Mouse (Mus musculus) lung, embryonic 16.5 days (tissue): Measurements from ENCODE around the gene Nrsn2. TPM values are rescaled to one million over a fixed set of nuclear protein-coding genes. Genes with fewer than 3 reads are reported as not detected.

Experiments used
- ATAC-seq: fragments of 200-750 bp; cut with Nextera tagmentation; 2 replicates; pipeline ENCODE4 v1.8.0; 2017; ENCODE audit warnings: low read depth, mild to moderate bottlenecking, moderate library complexity
- H3K27ac ChIP-seq: fragments of 300-500 bp; sonication (generic); 2 replicates; pipeline ENCODE4 v1.5.1; 2014; ENCODE audit warnings: mild to moderate bottlenecking, control low read depth, low read length
- H3K27me3 ChIP-seq: fragments of 300-500 bp; sonication (generic); 2 replicates; pipeline ENCODE4 v1.6.1; 2014; ENCODE audit warnings: low read depth, low read length, mixed read lengths; ENCODE audit not compliant: control insufficient read depth, insufficient read depth
- H3K36me3 ChIP-seq: fragments of 300-500 bp; sonication (generic); 2 replicates; pipeline ENCODE4 v1.6.1; 2014; ENCODE audit warnings: low read length; ENCODE audit not compliant: control insufficient read depth, insufficient read depth
- H3K4me1 ChIP-seq: fragments of 300-500 bp; sonication (generic); replicated peaks from 2 replicates; pipeline ENCODE4 v1.6.1; 2014; ENCODE audit warnings: low read length, mixed read lengths; ENCODE audit not compliant: control insufficient read depth, insufficient read depth
- H3K4me2 ChIP-seq: fragments of 300-500 bp; sonication (generic); 2 replicates; pipeline ENCODE4 v1.6.1; 2014; ENCODE audit warnings: low read depth, low read length, control low read depth
- H3K4me3 ChIP-seq: fragments of 300-500 bp; sonication (generic); 2 replicates; pipeline ENCODE4 v1.5.1; 2014; ENCODE audit warnings: mild to moderate bottlenecking, low read length, control low read depth
- H3K9ac ChIP-seq: fragments of 300-500 bp; sonication (generic); 2 replicates; pipeline ENCODE4 v1.6.1; 2014; ENCODE audit warnings: low read length, control low read depth
- H3K9me3 ChIP-seq: fragments of 300-500 bp; sonication (generic); 2 replicates; pipeline ENCODE4 v1.6.1; 2016; ENCODE audit warnings: low read length; ENCODE audit not compliant: control insufficient read depth
- WGBS: fragments of 180-500 bp; shearing (Covaris S2); extraction: QIAGEN DNeasy Blood & Tissue Kit; methylation state at CpG from one replicate; pipeline ENCODE4 v1.1.7; 2014; 5-methylcytosine and 5-hydroxymethylcytosine counted together
- polyA plus RNA-seq: library from polyadenylated mRNA; unstranded; fragments of >200 nt; fragmentation: Nextera tagmentation; extraction: Ambion mirVana; gene quantifications from 2 replicates; pipeline ENCODE4 v1.2.1, GENCODE M21; 2015

Gene Nrsn2
- polyA plus RNA-seq, 1 experiment from 2014 or later: 0.40 TPM

DNA sequence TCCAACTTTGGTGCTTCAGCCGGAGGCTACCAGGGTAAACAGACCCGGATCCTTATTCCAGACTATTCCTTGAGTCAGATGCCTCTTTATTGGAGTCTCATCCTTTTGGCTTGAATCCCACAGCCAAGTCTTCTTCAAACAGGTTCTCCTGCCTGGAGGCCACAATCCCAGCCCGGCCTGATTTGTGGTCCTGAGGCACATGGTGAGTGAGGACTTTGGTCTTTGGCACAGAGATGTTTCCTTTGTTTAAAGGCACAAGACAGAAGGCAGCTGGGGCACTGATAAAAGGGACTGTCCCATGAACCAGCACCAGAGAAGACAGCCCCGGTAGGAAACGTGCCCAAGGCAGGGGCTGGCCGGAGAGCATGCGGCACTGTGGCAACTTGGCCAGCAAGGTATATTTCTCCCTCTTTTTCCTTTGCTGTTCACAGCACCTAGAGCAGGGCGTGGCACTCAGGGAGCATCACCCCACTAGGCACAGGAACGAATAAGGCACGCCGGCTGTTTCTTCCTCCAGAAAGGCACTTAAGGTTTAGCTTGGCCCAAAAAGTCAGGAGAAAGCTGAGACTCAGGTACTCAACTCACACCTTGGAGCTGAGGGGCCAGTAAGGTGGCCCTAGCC lies 38.7 kb downstream of the Nrsn2 start:
- ATAC-seq: no peak
- Histone ChIP-seq H3K9me3 (no peaks in the 10 kb centered on the region), H3K9ac (no peak overlapping the region), H3K4me1 (peaks cover 9% of the 10 kb centered on the region), H3K4me2 (no peak overlapping the region), H3K27me3 (no peaks in the 10 kb centered on the region), H3K36me3 (no peaks in the 10 kb centered on the region), H3K4me3 (no peak overlapping the region), H3K27ac (peak overlapping the region; percentile 75)
- 80% methylated on average over 11 of the region's 11 CpGs for WGBS

DNA sequence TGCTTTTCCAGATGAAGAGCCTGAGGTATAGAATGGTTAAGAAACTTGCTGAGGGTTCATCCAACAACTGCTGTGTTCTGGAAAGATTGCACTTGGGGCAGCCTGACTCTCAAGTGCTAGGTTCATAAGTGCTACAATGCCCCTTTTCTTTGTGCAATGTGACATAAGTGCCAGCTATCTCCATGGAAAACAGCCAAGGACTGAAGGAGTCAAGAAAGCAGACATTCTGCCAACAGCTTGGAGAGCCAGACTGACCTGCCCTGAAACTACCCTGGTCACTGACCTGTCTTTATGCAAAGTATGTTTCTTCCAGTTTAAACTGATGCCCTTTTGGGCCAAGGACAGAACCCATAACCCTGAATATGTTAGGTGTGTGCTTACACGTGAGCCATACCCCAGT lies 39.6 kb downstream of the Nrsn2 start:
- peak; percentile 18; the same call in 1 of the 2 replicates for ATAC-seq
- Histone ChIP-seq H3K4me1 (peaks cover 9% of the 10 kb centered on the region), H3K4me3 (no peak overlapping the region), H3K4me2 (no peak overlapping the region), H3K36me3 (no peaks in the 10 kb centered on the region), H3K9ac (no peak overlapping the region), H3K27me3 (no peaks in the 10 kb centered on the region), H3K27ac (peak overlapping the region; percentile 79), H3K9me3 (no peaks in the 10 kb centered on the region)
- WGBS: 42% methylated on average over 1 of the region's 1 CpGs

DNA sequence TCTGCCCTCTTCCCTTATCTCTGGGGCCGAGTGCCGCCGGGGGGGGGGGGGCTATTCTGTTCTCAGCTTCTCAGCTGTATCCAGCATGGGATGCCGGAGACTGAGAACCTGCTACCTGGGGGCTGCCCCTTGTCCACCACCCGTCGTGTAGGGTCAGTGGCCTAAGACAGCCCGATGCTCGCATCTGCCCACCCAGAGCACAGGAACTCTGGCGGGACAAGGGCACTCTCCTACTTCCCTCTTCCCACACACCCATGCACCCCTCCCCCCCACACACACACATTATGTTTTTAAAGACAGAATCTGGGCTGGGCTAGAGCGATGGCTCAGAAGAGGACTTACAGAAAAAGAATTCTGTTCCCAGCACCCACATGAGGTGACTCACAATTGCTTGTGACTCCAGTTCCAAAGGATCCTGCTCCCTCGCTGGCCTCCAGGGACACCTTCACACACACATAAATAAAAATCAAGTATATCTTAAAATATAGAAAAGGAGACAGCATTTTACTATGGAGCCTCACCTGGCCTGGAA lies 41.1 kb downstream of the Nrsn2 start:
- WGBS: 34% methylated on average over 10 of the region's 11 CpGs
- no peak overlapping the region for H3K27ac ChIP-seq
- no peak overlapping the region for H3K9ac ChIP-seq
- ATAC-seq: no peak
- no peak overlapping the region for H3K4me3 ChIP-seq
- H3K4me2 ChIP-seq: no peak overlapping the region
- no peaks in the 10 kb centered on the region for H3K27me3 ChIP-seq
- no peaks in the 10 kb centered on the region for H3K9me3 ChIP-seq
- H3K4me1 ChIP-seq: peaks cover 21% of the 10 kb centered on the region
- no peaks in the 10 kb centered on the region for H3K36me3 ChIP-seq

DNA sequence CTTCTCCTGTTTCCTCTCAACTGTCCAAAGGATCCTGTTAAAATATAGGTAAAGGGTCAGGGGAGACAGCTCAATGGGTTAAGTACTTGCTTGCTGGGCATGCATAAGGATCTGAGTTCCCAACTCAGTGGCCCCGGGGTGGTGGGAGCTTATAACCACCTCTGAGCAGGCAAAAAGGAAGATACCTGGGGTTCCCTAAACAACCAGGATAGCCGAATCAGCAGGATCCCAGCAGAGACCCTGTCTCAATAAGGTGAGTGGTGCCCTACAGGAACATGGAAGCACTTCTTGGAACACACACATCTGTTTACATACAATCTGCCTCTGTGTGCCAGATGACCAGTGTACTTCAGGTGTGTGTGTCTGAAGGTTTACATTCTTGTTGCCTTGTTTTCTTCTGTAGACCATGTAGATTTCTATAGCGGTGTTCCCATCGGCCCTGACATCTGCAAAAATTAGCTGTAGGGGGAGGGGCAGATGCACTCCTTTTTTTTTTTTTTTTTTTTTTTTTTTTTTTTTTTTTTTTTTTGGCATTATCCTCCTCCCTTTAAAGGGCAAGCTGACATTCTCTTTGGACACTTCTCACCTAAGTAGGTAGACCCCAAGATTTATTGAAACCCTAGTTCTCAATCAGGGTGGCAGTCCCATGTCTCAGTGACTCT lies 43.0 kb downstream of the Nrsn2 start:
- no peak for ATAC-seq
- H3K27me3 ChIP-seq: no peaks in the 10 kb centered on the region
- H3K27ac ChIP-seq: no peak overlapping the region
- H3K4me1 ChIP-seq: peaks cover 23% of the 10 kb centered on the region
- no peak overlapping the region for H3K9ac ChIP-seq
- H3K36me3 ChIP-seq: no peaks in the 10 kb centered on the region; the same call in 1 of the 2 replicates
- 71% methylated on average over 4 of the region's 4 CpGs for WGBS
- H3K9me3 ChIP-seq: no peaks in the 10 kb centered on the region
- H3K4me2 ChIP-seq: no peak overlapping the region
- no peak overlapping the region for H3K4me3 ChIP-seq

DNA sequence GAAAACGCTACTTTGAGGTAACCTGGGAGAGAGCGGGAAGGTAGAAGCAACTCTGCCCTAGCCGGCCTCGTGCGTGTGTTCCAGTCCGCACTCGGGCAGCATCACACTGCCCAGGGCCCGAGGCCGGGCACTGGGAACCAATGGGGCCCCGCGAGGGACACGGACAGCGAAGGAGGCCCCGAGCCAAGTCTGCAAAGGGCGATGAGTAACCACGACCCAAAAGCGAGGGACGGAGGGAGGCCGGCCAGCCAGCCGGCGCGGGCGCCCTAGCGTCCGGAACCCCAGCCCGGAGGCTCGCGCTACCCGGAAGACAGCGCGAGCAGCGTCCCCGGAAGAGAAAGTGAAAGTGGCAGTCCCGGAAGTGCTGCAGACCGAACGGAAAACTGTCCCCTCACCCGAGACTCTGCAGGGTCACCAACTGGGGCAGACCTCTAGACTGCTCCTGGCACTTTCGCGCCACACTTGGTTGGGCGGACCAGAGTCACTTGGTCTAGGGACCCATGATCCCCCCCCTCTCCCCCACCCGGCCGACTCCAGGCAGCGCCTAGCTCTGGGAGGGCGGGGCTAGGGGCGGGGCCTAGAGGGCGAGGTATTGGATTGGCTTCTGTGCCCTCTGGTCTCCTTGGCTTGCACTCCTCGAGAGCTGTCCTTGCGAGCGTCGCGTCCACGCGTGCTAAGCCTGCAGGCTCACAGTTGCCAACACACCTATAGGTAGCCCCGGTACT lies 44.2 kb downstream of the Nrsn2 start, which contains the start of gene Rbck1:
TSS of gene Rbck1 (minus strand) at position 553 of the 725 bp plus-strand sequence.
- Histone ChIP-seq H3K9me3 (no peaks in the 10 kb centered on the region), H3K27me3 (no peaks in the 10 kb centered on the region), H3K36me3 (peaks cover 3% of the 10 kb centered on the region; the same call in 1 of the 2 replicates), H3K9ac (peak within 1 kb of the TSS; percentile 94), H3K4me2 (peak within 1 kb of the TSS; percentile 77), H3K4me1 (peaks cover 15% of the 10 kb centered on the region), H3K27ac (peak within 1 kb of the TSS; percentile 97), H3K4me3 (peak within 1 kb of the TSS; percentile 86)
- WGBS: under 1% methylated on average over 54 of the region's 54 CpGs
- ATAC-seq: peak; percentile 95

DNA sequence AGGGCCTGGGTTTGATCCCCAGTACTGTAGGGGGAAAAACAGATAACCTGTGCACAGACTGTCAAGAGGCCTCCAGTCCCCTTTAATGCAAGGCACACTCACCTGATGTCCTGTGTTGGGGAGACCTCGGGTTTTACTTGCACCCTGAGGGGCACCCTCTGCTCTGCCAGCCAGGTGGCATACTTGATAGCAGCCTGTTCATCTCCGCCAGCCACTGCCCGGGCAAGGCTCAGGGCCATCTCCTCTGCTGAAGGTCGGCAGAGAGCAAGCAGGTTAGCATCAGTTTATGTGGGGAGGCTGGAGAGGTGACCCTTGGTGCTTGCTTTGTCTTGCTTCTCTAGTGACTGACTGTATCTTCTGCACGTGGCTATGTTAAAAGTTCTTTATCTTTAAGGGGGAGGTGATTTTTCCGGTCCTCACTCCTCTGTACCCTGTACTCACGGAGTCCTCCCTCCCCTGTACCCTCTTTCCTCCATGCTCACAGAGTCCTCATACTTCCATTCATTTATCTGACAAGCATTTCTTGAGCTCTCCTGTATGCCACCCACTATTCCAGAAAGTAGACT lies 45.5 kb downstream of the Nrsn2 start:
- Histone ChIP-seq H3K27me3 (no peaks in the 10 kb centered on the region), H3K9ac (peak overlapping the region; percentile 42), H3K4me1 (peaks cover 14% of the 10 kb centered on the region; the same call in 1 of the 2 replicates), H3K27ac (no peak overlapping the region), H3K4me3 (peak overlapping the region; percentile 86), H3K36me3 (peaks cover 11% of the 10 kb centered on the region), H3K9me3 (no peaks in the 10 kb centered on the region), H3K4me2 (peak overlapping the region; percentile 63)
- WGBS: 47% methylated on average over 7 of the region's 7 CpGs
- ATAC-seq: no peak

DNA sequence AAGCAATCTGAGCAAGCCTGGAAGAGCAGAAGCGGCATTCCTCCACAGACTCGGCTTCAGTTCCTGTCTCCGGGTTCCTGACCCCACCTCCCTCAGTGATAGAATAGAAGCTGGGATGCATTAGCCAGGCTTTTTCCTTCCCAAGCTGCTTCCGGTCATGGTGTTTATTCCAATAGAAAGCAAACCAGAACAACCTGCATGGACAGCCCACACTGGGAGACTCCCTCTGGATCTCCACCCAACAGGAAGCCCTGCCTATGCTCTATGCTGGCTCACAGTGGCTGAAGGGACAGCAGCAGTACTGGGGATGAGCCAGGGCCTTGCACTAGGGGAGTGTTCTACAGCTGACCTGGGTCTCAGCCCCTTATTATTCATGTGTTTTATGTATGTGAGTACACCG lies 48.5 kb downstream of the Nrsn2 start:
- Histone ChIP-seq H3K36me3 (peaks cover 28% of the 10 kb centered on the region), H3K9me3 (no peaks in the 10 kb centered on the region), H3K9ac (no peak overlapping the region), H3K27me3 (no peaks in the 10 kb centered on the region), H3K4me3 (no peak overlapping the region), H3K27ac (no peak overlapping the region), H3K4me1 (peaks cover 14% of the 10 kb centered on the region; the same call in 1 of the 2 replicates), H3K4me2 (no peak overlapping the region)
- ATAC-seq: no peak
- 58% methylated on average over 5 of the region's 5 CpGs for WGBS

DNA sequence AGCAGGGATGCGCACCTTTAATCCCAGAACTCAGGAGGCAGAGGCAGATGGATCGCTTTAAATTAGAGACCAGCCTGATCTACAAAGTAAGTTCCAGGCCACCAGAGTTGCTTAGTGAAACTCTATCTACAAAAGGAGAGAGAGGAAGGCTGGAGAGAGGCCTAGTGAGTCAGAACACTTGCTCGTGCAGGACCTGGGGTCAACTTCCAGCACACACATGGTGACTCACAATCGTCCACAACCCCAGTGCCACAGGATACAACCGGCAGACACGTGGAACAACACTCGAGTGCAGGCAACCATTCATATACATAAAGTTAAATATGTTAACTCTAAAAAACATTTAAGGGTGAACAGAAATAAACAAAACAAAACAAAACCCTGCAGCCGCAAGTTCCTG lies 49.8 kb downstream of the Nrsn2 start:
- no peaks in the 10 kb centered on the region for H3K27me3 ChIP-seq
- H3K9me3 ChIP-seq: no peaks in the 10 kb centered on the region
- H3K4me1 ChIP-seq: peaks cover 14% of the 10 kb centered on the region; the same call in 1 of the 2 replicates
- no peak overlapping the region for H3K27ac ChIP-seq
- H3K4me2 ChIP-seq: no peak overlapping the region
- no peak overlapping the region for H3K9ac ChIP-seq
- WGBS: 84% methylated on average over 8 of the region's 8 CpGs
- peaks cover 30% of the 10 kb centered on the region for H3K36me3 ChIP-seq
- H3K4me3 ChIP-seq: no peak overlapping the region
- no peak for ATAC-seq

DNA sequence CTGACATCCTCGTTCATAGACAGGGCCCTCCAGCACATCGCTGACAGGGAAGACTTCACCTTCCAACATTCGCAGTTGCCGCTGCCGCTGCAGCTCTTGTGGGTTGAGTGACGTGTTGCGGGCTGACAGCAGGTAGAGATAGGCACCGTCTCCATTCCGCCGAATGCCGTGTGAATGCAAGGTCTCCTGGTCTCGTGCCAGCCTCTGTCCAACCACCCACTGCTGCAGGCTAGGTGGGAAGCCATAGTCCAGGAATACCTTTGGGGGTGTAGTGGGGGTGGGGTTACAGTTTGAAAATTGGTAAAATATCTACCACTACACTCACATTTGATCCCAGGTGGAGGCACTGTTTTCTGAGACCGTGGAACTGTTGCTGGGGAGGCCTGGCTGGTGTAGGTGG lies 50.3 kb downstream of the Nrsn2 start:
- peaks cover 30% of the 10 kb centered on the region for H3K36me3 ChIP-seq
- H3K4me3 ChIP-seq: no peak overlapping the region
- no peak overlapping the region for H3K9ac ChIP-seq
- no peak for ATAC-seq
- H3K4me2 ChIP-seq: no peak overlapping the region
- H3K27me3 ChIP-seq: no peaks in the 10 kb centered on the region
- no peaks in the 10 kb centered on the region for H3K9me3 ChIP-seq
- H3K4me1 ChIP-seq: peaks cover 10% of the 10 kb centered on the region; the same call in 1 of the 2 replicates
- 87% methylated on average over 13 of the region's 13 CpGs for WGBS
- no peak overlapping the region for H3K27ac ChIP-seq
